Mouse (Mus musculus) forebrain, embryonic 14.5 days (tissue): ENCODE measurements around the gene Gm28308. TPM values are rescaled to one million over a fixed set of nuclear protein-coding genes. Genes with fewer than 3 reads are reported as not detected.

Experiments used
- ATAC-seq: fragments of 200-750 bp; cut with Nextera tagmentation; 2 replicates; pipeline ENCODE4 v1.8.0; 2017; ENCODE audit warnings: mild to moderate bottlenecking, moderate library complexity
- DNase-seq: peaks from one replicate; pipeline ENCODE4 v3.0.0-alpha.2; 2015; ENCODE audit warnings: low spot score
- H3K27ac ChIP-seq: fragments of 300-500 bp; sonication (generic); 2 replicates; pipeline ENCODE4 v1.5.1; 2014; ENCODE audit warnings: low read depth, mild to moderate bottlenecking, control low read depth, low read length, moderate library complexity
- H3K27me3 ChIP-seq: fragments of 300-500 bp; sonication (generic); replicated peaks from 2 replicates; pipeline ENCODE4 v1.6.1; 2014; ENCODE audit warnings: low read length, control low read depth, mixed read lengths; ENCODE audit not compliant: control insufficient read depth, insufficient read depth
- H3K36me3 ChIP-seq: fragments of 300-500 bp; sonication (generic); 2 replicates; pipeline ENCODE4 v1.6.1; 2014; ENCODE audit warnings: low read length, control low read depth; ENCODE audit not compliant: control insufficient read depth, insufficient read depth
- H3K4me1 ChIP-seq: fragments of 300-500 bp; sonication (generic); 2 replicates; pipeline ENCODE4 v1.6.1; 2014; ENCODE audit warnings: antibody characterized with exemption, low read length, control low read depth; ENCODE audit not compliant: control insufficient read depth, insufficient read depth
- H3K4me2 ChIP-seq: fragments of 300-500 bp; sonication (generic); 2 replicates; pipeline ENCODE4 v1.6.1; 2014; ENCODE audit warnings: mild to moderate bottlenecking, control low read depth, low read length
- H3K4me3 ChIP-seq: fragments of 300-500 bp; sonication (generic); 2 replicates; pipeline ENCODE4 v1.5.1; 2014; ENCODE audit warnings: low read depth, low read length, control low read depth
- H3K9ac ChIP-seq: fragments of 300-500 bp; sonication (generic); 2 replicates; pipeline ENCODE4 v1.6.1; 2014; ENCODE audit warnings: mild to moderate bottlenecking, low read length, control low read depth, moderate library complexity
- H3K9me3 ChIP-seq: fragments of 300-500 bp; sonication (generic); replicated peaks from 2 replicates; pipeline ENCODE4 v1.6.1; 2016; ENCODE audit warnings: low read length, control low read depth, mixed read lengths; ENCODE audit not compliant: control insufficient read depth
- WGBS: fragments of 180-500 bp; shearing (Covaris S2); extraction: QIAGEN DNeasy Blood & Tissue Kit; methylation state at CpG from one replicate; pipeline ENCODE4 v1.1.7; 2014; 5-methylcytosine and 5-hydroxymethylcytosine counted together
- polyA plus RNA-seq: library from polyadenylated mRNA; unstranded; fragments of >200 nt; fragmentation: Nextera tagmentation; extraction: Ambion mirVana; gene quantifications from 2 replicates; pipeline ENCODE4 v1.2.1, GENCODE M21; 2014

Gene Gm28308
- polyA plus RNA-seq, 1 experiment from 2014 or later, result not detected

- WGBS, result 4% methylated on average over 21 of the region's 21 CpGs
- DNase-seq (no peak), ATAC-seq (0 out of 2 replicates have a peak, but pooled peaks have one; percentile 15)
- Histone ChIP-seq H3K4me3 (no peak overlapping the region), H3K27me3 (peaks cover 100% of the 10 kb centered on the region), H3K36me3 (no peaks in the 10 kb centered on the region), H3K4me1 (peaks cover 6% of the 10 kb centered on the region), H3K27ac (no peak overlapping the region), H3K9ac (no peak overlapping the region), H3K9me3 (no peaks in the 10 kb centered on the region), H3K4me2 (peak overlapping the region; percentile 68)
These were observed 9.0 kb upstream of the Gm28308 start for GRCm38 (mm10) chr6:52221993-52222685.

DNA sequence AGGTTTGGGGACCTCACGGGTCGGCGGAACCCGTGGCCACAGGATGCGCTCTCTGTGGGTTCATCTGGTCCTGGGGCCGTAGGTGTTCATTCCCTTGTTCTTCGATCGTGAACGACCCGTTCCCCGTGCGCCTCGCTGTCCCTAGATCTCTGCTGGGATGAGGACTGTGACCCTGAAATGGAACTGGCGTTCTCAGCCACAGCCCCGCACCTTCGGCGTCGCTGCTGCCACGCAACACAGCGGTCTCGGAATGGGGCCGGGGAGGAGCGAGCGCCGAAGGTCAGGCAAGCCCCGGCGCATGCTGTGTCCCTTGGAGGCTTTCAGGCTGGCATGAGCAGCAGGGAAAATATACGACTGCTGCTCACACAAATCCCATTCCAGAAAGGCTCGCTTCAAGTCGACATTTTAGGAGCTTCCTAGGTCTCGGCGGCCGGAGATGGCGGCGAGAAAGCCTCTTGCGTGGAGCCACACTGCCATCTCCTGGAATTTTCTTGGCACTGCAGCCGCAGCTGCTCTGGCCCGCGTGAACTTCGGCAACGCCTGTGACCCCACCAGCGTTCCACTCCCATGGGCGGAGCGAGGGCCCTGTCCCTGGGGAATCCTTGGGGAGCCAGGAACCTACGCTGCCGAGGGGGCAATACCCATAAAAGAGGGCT is 8.3 kb upstream of the Gm28308 start, which contains the start of gene Hoxa7:
Gene Hoxa7 (minus strand): TSS at position 518 of the 656 bp plus-strand sequence.
- Histone ChIP-seq H3K4me2 (peak within 1 kb of the TSS; percentile 68), H3K36me3 (no peaks in the 10 kb centered on the region), H3K9ac (peak within 1 kb of the TSS; percentile 41; the same call in 1 of the 2 replicates), H3K27me3 (peaks cover 100% of the 10 kb centered on the region), H3K9me3 (no peaks in the 10 kb centered on the region), H3K27ac (no peak within 1 kb of the TSS), H3K4me3 (peak within 1 kb of the TSS; percentile 37), H3K4me1 (peaks cover 9% of the 10 kb centered on the region)
- WGBS, result under 1% methylated on average over 46 of the region's 46 CpGs
- ATAC-seq, result peak; percentile 64
- peak; percentile 87 for DNase-seq

DNA sequence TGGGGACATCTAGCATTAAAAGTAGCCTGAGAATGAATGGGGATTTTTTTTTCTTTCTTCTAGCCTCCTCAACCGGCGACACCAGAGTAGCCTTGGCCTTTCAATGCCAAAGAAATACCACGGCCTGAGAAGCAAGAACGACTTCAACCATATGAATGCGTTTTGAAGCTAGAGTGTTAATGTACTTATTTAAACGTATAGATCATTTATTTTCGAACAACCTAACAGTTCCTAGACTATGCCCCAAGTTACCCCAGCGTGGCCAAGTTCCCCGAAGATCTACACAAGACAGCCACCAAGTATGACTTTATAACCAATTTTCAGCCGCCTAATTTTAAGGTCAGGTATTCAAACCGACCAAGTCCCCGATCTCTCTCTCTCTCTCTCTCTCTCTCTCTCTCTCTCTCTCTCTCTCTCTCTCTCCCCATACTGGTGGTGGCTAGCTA is 7.7 kb upstream of the Gm28308 start:
- peak overlapping the region; percentile 68 for H3K4me2 ChIP-seq
- peaks cover 9% of the 10 kb centered on the region for H3K4me1 ChIP-seq
- no peak for DNase-seq
- H3K9ac ChIP-seq, result no peak overlapping the region; the same call in 1 of the 2 replicates
- ATAC-seq, result no peak
- H3K4me3 ChIP-seq, result peak overlapping the region; percentile 37; the same call in 1 of the 2 replicates
- H3K36me3 ChIP-seq, result no peaks in the 10 kb centered on the region
- peaks cover 100% of the 10 kb centered on the region for H3K27me3 ChIP-seq
- H3K27ac ChIP-seq, result no peak overlapping the region
- no peaks in the 10 kb centered on the region for H3K9me3 ChIP-seq
- 5% methylated on average over 12 of the region's 12 CpGs for WGBS

DNA sequence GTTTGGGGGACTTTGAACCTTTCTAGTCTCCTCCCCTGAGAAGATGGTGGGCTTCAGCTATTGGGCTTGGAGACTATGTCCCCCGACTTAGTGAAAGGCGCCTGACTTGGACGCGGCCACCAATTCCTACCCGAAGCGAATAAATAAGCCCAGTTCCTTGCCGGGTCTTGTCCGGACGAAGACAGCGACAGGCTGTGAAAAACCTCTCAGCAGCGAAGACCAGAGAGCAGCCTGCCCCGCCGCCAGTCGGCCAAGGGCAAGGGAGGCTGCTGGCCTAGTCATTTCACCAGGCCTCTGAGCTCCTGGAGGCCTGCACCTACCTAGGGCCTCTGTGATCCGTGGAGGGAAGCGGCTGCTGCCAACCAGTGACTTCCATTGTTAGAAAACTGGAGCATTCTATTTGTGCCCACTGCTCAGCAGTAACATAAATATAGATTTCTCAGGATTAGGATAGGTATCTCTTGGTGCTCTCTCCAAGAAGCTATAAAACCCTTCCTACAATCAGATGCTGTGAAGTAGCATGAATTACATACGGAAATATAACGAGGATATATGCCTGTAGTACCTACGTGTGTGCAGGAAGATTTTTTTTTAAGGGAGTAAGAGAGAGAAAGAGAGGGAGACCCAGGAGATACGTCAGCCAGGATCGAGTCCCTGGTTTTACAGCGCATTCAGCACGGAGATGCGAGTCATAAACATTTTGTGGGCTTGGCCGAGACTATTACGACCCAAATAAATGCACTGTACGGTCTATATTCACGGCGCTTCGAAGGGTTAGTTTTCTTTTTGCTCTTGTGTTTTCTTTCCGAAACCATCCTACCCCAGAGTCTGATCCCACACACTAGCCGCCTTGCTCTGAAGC is 7.1 kb upstream of the Gm28308 start:
- Histone ChIP-seq H3K27ac (no peak overlapping the region), H3K9me3 (no peaks in the 10 kb centered on the region), H3K9ac (no peak overlapping the region), H3K27me3 (peaks cover 100% of the 10 kb centered on the region), H3K36me3 (no peaks in the 10 kb centered on the region), H3K4me1 (peaks cover 9% of the 10 kb centered on the region), H3K4me3 (no peak overlapping the region), H3K4me2 (no peak overlapping the region)
- DNase-seq, result no peak
- 9% methylated on average over 32 of the region's 32 CpGs for WGBS
- ATAC-seq, result no peak

DNA sequence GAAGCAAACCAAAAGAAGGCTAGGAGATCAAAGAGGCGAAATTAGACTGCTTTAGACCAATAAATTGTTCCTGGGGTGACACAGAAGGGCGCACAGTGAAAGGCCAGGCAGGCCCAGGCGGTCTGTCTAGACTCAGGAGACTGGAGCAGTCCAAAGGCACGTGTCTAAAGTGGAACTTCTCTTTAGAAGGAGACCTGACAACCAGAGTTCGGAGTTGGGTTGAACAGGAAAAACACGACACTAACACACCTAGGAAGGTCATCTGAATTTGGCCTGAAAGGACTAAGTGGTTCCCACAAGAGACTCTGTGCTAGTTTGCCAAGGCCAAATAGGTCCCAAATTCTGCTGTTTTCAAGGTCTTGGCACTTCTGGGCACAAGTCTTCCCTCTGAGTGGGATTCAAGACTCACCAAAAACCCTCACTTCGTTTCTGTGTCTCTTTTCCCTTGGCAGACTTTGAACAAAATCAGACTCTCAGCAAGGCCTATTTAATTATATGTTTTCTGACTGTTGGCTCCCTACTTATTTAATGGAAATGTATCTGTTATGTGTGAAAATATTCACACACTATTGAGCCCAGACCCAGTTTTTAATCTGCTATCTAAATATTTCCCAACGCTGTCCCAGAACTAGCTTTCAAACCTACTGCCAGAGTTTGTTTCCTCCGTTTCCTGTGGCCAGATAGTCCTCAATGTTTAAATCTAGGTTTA is 6.2 kb upstream of the Gm28308 start:
- 16% methylated on average over 9 of the region's 9 CpGs for WGBS
- H3K27ac ChIP-seq, result no peak overlapping the region
- no peak for ATAC-seq
- no peak for DNase-seq
- H3K9me3 ChIP-seq, result no peaks in the 10 kb centered on the region
- H3K4me3 ChIP-seq, result no peak overlapping the region
- H3K27me3 ChIP-seq, result peaks cover 100% of the 10 kb centered on the region
- no peaks in the 10 kb centered on the region for H3K36me3 ChIP-seq
- peaks cover 9% of the 10 kb centered on the region for H3K4me1 ChIP-seq
- H3K4me2 ChIP-seq, result no peak overlapping the region
- no peak overlapping the region for H3K9ac ChIP-seq

- Histone ChIP-seq H3K36me3 (no peaks in the 10 kb centered on the region), H3K4me3 (no peak overlapping the region), H3K27ac (no peak overlapping the region), H3K4me2 (no peak overlapping the region), H3K9me3 (no peaks in the 10 kb centered on the region), H3K9ac (no peak overlapping the region), H3K4me1 (peaks cover 9% of the 10 kb centered on the region), H3K27me3 (peaks cover 100% of the 10 kb centered on the region)
- DNase-seq, result no peak
- 6% methylated on average over 14 of the region's 14 CpGs for WGBS
- no peak for ATAC-seq
These were observed 5.6 kb upstream of the Gm28308 start for GRCm38 (mm10) chr6:52218643-52219215.

DNA sequence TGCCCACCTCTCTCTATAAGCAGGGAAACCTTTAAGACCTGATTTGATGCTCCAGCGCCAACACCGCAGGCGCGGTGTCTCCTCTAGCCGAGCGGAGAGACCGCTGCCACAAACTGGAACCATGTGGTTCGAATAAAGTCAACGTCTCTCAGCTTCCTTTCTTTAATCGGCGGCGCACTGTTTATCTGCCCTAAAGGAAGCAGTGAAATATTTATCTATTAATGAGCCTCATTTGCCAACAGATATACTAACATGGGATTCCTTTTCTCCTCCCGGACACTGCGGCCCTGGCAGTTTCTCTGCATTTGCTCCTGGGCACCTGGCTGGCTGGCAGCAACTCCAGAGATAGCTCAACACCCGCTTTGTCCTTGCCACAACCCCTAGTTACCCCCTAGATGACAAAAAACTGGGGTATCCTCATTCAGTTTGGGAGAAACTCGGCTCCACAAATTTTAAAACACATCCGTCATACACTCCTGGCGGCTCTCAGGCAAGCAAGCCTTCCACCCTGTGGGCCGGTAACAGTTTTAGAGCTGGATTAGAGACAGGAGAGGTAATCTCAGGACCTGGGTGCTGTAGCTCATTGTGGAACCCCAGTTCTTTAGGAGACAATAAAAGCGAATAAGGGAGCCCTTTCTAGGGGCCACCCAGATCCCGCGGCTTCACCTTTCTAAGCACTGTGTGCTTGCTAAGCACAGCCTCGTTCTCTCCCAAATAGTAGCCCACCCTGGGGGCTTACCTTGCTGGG is 4.9 kb upstream of the Gm28308 start:
- Histone ChIP-seq H3K4me1 (peaks cover 9% of the 10 kb centered on the region), H3K9ac (no peak overlapping the region), H3K4me2 (no peak overlapping the region), H3K9me3 (no peaks in the 10 kb centered on the region), H3K36me3 (no peaks in the 10 kb centered on the region), H3K27me3 (peaks cover 100% of the 10 kb centered on the region), H3K4me3 (no peak overlapping the region), H3K27ac (no peak overlapping the region)
- ATAC-seq (no peak), DNase-seq (no peak)
- 2% methylated on average over 23 of the region's 23 CpGs for WGBS

DNA sequence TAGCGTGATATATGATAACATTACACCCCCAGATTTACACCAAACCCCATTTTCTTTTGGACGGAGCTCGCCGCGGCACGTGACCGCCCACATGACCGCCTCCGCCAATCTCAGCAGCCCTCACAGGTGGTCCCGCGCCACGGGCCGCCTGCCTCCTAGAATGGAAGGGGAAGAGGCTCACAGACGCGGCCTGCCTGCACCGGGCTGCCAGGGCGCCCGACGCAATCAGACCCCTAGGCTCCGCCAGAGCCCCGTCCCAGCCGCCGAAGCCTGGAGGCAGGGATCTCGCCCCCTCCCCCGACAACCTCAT is 4.3 kb upstream of the Gm28308 start:
- ATAC-seq, result peak; percentile 57
- peak overlapping the region; percentile 45 for H3K4me2 ChIP-seq
- no peak for DNase-seq

More for the DNA sequence above, 4.3 kb upstream of the Gm28308 start:
- Histone ChIP-seq H3K9ac (no peak overlapping the region), H3K4me1 (peaks cover 9% of the 10 kb centered on the region), H3K9me3 (no peaks in the 10 kb centered on the region), H3K27ac (no peak overlapping the region), H3K27me3 (peaks cover 100% of the 10 kb centered on the region), H3K36me3 (no peaks in the 10 kb centered on the region), H3K4me3 (peak overlapping the region; percentile 15)
- under 1% methylated on average over 24 of the region's 25 CpGs for WGBS
